Mouse (Mus musculus) embryonic facial prominence, embryonic 14.5 days (tissue): ENCODE data around the gene Atp6v0e2. TPM values are rescaled to one million over a fixed set of nuclear protein-coding genes. Genes with fewer than 3 reads are reported as not detected.

Source experiments
- ATAC-seq: fragments of 200-750 bp; cut with Nextera tagmentation; 2 replicates; pipeline ENCODE4 v1.8.0; 2017; ENCODE audit warnings: low read depth, moderate number of reproducible peaks, moderate TSS enrichment
- DNase-seq: peaks from one replicate; pipeline ENCODE4 v3.0.0-alpha.2; 2015; ENCODE audit warnings: low spot score
- H3K27ac ChIP-seq: fragments of 300-500 bp; sonication (generic); replicated peaks from 2 replicates; pipeline ENCODE4 v1.5.1; 2014; ENCODE audit warnings: low read depth, mild to moderate bottlenecking, low read length, moderate library complexity
- H3K27me3 ChIP-seq: fragments of 300-500 bp; sonication (generic); replicated peaks from 2 replicates; pipeline ENCODE4 v1.6.1; 2014; ENCODE audit warnings: low read length; ENCODE audit not compliant: control insufficient read depth, insufficient read depth
- H3K36me3 ChIP-seq: fragments of 300-500 bp; sonication (generic); 2 replicates; pipeline ENCODE4 v1.6.1; 2014; ENCODE audit warnings: low read length, mixed read lengths; ENCODE audit not compliant: control insufficient read depth, insufficient read depth
- H3K4me1 ChIP-seq: fragments of 300-500 bp; sonication (generic); 2 replicates; pipeline ENCODE4 v1.6.1; 2014; ENCODE audit warnings: antibody characterized with exemption, low read length; ENCODE audit not compliant: control insufficient read depth, insufficient read depth
- H3K4me2 ChIP-seq: fragments of 300-500 bp; sonication (generic); 2 replicates; pipeline ENCODE4 v1.6.1; 2014; ENCODE audit warnings: low read depth, mild to moderate bottlenecking, low read length, moderate library complexity, mixed read lengths
- H3K4me3 ChIP-seq: fragments of 300-500 bp; sonication (generic); 2 replicates; pipeline ENCODE4 v1.5.1; 2014; ENCODE audit warnings: low read depth, mild to moderate bottlenecking, low read length
- H3K9ac ChIP-seq: fragments of 300-500 bp; sonication (generic); 2 replicates; pipeline ENCODE4 v1.6.1; 2014; ENCODE audit warnings: low read depth, mild to moderate bottlenecking, low read length, moderate library complexity, mixed read lengths
- H3K9me3 ChIP-seq: fragments of 300-500 bp; sonication (generic); 2 replicates; pipeline ENCODE4 v1.6.1; 2016; ENCODE audit warnings: low read length; ENCODE audit not compliant: control insufficient read depth
- WGBS: fragments of 180-500 bp; shearing (Covaris S2); extraction: QIAGEN DNeasy Blood & Tissue Kit; methylation state at CpG from one replicate; pipeline ENCODE4 v1.1.7; 2014; 5-methylcytosine and 5-hydroxymethylcytosine counted together
- polyA plus RNA-seq: library from polyadenylated mRNA; unstranded; fragments of >200 nt; fragmentation: Nextera tagmentation; extraction: Ambion mirVana; gene quantifications from 2 replicates; pipeline ENCODE4 v1.2.1, GENCODE M21; 2014

The Atp6v0e2 gene
- 22.8 TPM in 2 replicates for polyA plus RNA-seq

DNA sequence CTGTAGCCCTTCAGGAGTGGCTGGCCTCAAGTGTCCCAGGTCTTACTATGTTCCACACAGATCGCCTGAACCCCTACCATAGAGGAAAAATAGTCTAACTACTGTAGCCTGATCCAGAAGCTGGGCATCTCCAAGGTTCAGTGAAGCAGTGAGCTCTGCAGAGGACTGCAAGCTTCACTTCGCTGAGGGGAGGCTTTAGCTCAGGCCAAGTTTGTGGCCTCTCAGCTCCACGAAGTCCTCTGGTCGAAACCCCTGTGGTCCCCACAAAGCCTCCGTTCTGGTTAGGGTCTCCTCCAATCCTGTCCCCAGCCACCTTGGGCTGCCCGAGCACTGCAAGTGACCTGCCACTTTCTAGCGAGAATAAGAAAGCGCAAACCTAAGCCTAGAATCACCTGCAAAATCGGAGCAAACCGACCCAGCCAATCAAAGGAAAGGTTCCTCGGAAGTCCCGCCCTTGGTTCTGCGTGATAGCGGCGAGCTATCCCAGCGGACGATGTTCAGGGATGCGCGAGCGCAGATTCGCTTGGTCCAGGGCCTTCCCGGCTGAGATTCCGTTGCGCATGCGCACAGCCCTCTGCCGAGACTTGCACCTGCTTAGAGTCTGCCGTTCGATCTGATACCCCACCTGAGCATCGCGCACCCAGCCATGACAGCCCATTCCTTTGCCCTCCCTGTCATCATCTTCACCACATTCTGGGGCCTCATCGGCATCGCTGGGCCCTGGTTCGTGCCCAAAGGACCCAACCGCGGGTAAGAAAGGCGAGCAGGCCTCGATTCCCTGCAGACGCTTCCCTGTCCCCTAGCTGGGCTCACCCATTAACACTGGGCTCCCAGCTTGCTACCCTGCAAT lies at the start of gene Atp6v0e2:
Gene Atp6v0e2 (plus strand): TSS at position 511 of the 850 bp plus-strand sequence.
- Histone ChIP-seq H3K4me2 (peak within 1 kb of the TSS; percentile 62), H3K9ac (peak within 1 kb of the TSS; percentile 59), H3K27me3 (no peaks in the 10 kb centered on the region), H3K36me3 (peaks cover 6% of the 10 kb centered on the region), H3K4me1 (peaks cover 11% of the 10 kb centered on the region; the same call in 1 of the 2 replicates), H3K9me3 (no peaks in the 10 kb centered on the region), H3K27ac (no peak within 1 kb of the TSS), H3K4me3 (peak within 1 kb of the TSS; percentile 37)
- ATAC-seq, result peak; percentile 95
- 6% methylated on average over 31 of the region's 38 CpGs for WGBS
- peak; percentile 96 for DNase-seq

- DNase-seq, result peak; percentile 48
- H3K27ac ChIP-seq, result peak overlapping the region; percentile 50
- peak overlapping the region; percentile 65 for H3K9ac ChIP-seq
- peak overlapping the region; percentile 39 for H3K4me3 ChIP-seq
- H3K27me3 ChIP-seq, result no peaks in the 10 kb centered on the region
- peak; percentile 64 for ATAC-seq
- no peaks in the 10 kb centered on the region for H3K9me3 ChIP-seq
- no peaks in the 10 kb centered on the region for H3K36me3 ChIP-seq
- peak overlapping the region; percentile 67 for H3K4me2 ChIP-seq
- H3K4me1 ChIP-seq, result peaks cover 13% of the 10 kb centered on the region
- 11% methylated on average over 16 of the region's 25 CpGs for WGBS
These were observed 49.4 kb upstream of the Atp6v0e2 start for GRCm38 (mm10) chr6:48487747-48488725.

DNA sequence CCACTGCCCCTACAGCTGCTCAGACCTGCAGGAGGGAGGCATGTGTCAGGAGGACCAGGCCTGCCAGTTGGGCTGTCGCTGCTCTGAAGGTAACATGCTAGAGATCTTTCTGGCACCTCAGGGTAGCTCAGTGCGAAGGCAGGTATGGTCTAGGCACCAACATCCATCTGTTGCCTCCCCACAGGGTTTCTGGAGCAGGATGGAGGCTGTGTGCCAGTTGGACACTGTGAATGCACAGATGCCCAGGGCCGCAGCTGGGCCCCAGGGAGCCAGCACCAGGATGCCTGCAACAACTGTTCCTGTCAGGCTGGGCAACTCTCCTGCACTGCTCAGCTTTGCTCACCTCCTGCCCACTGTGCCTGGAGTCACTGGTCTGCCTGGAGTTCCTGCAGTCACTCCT lies 47.7 kb upstream of the Atp6v0e2 start:
- no peak overlapping the region for H3K4me3 ChIP-seq
- H3K9ac ChIP-seq, result no peak overlapping the region; the same call in 1 of the 2 replicates

GRCm38 (mm10) chr6:48491361-48491760 lies 46.1 kb upstream of the Atp6v0e2 start:
- Histone ChIP-seq H3K4me1 (peaks cover 13% of the 10 kb centered on the region), H3K9me3 (no peaks in the 10 kb centered on the region), H3K27ac (no peak overlapping the region), H3K9ac (no peak overlapping the region), H3K4me3 (no peak overlapping the region), H3K4me2 (no peak overlapping the region), H3K36me3 (no peaks in the 10 kb centered on the region), H3K27me3 (no peaks in the 10 kb centered on the region)
- no peak for ATAC-seq
- WGBS, result 74% methylated on average over 7 of the region's 9 CpGs
- no peak for DNase-seq

More for the DNA sequence above, 47.7 kb upstream of the Atp6v0e2 start:
- Histone ChIP-seq H3K9me3 (no peaks in the 10 kb centered on the region), H3K27me3 (no peaks in the 10 kb centered on the region), H3K27ac (no peak overlapping the region), H3K36me3 (no peaks in the 10 kb centered on the region), H3K4me1 (peaks cover 13% of the 10 kb centered on the region), H3K4me2 (no peak overlapping the region)
- ATAC-seq (no peak), DNase-seq (no peak)
- WGBS, result 87% methylated on average over 3 of the region's 3 CpGs

DNA sequence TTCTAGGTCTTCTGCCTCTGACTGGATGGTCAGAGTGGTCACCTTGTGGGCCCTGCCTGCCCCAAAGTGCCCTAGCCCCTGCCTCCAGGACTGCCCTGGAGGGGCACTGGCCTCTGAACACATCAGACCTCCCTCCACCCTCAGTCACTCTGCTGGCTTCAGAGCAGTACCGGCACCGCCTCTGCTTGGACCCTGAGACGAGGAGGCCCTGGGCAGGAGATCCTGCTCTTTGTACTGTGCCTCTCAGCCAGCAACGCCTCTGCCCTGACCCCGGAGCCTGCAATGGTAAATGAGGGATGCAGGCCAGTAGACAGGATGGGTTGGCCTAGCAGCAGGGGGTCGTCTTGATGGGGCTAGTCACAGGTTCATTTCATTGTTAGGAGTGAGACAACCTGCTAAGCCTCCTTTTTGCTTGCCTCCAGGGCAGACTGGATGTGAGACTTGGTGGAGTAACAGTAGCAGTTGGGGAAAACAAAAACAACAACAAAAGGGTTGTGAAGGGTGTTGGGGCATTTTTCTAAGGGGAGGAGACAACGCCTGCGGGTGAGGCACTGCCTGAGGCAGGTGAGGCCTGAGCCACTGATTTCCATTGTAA lies 44.2 kb upstream of the Atp6v0e2 start:
- Histone ChIP-seq H3K27ac (no peak overlapping the region), H3K4me1 (peaks cover 6% of the 10 kb centered on the region; the same call in 1 of the 2 replicates), H3K36me3 (no peaks in the 10 kb centered on the region), H3K4me3 (no peak overlapping the region), H3K9ac (no peak overlapping the region), H3K4me2 (no peak overlapping the region), H3K9me3 (no peaks in the 10 kb centered on the region), H3K27me3 (no peaks in the 10 kb centered on the region)
- DNase-seq (no peak), ATAC-seq (no peak)
- 27% methylated on average over 8 of the region's 8 CpGs for WGBS

DNA sequence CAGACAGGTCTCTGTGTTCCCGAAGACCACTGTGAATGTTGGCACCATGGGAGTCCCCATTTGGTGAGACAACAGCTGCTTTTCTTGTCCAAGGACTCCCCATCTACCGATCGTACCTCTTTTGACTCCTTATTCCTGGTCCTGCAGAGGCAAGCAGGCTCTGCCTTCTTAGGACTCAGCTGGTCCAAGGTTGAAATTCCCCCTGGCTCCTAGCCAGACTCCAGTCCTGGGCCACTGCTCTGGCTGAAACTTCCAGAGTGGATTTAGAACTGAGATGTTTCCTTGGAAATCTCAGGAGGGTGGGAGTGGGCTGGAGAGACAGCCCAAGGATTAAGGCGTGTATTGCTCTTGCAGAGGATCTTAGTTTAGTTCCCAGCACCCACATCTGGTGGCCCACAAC lies 39.9 kb upstream of the Atp6v0e2 start:
- no peak overlapping the region for H3K4me2 ChIP-seq
- 91% methylated on average over 4 of the region's 4 CpGs for WGBS
- no peaks in the 10 kb centered on the region for H3K27me3 ChIP-seq
- no peak overlapping the region for H3K9ac ChIP-seq
- no peaks in the 10 kb centered on the region for H3K36me3 ChIP-seq
- no peaks in the 10 kb centered on the region for H3K4me1 ChIP-seq
- no peak overlapping the region for H3K4me3 ChIP-seq
- H3K27ac ChIP-seq, result no peak overlapping the region
- DNase-seq (no peak), ATAC-seq (no peak)
- no peaks in the 10 kb centered on the region for H3K9me3 ChIP-seq

DNA sequence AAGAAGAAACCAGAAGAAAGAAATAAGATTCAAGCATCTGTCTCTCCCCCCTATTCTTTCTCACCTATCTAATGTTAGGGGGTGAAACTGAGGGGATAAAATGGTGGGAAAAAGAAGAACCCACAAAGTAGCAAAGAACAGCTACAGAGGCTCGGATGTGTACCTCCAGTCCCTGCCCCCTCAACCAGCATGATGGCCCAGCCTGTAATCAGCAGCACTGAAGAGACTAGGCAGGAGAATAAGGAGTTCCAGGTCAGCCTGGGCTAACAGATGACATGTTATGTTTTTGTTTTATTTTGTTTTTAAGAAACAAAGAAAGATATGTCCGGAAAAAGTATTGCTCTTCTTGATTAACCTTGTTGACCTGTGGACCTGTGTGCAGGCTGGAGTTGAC lies 33.6 kb upstream of the Atp6v0e2 start:
- H3K4me3 ChIP-seq, result peak overlapping the region; percentile 76; the same call in 1 of the 2 replicates
- peak overlapping the region; percentile 91; the same call in 1 of the 2 replicates for H3K4me2 ChIP-seq
- DNase-seq (no peak), ATAC-seq (peak; percentile 54)
- H3K4me1 ChIP-seq, result peaks cover 11% of the 10 kb centered on the region
- 6% methylated on average over 2 of the region's 2 CpGs for WGBS
- no peaks in the 10 kb centered on the region for H3K9me3 ChIP-seq
- peak overlapping the region; percentile 81; the same call in 1 of the 2 replicates for H3K27ac ChIP-seq
- no peak overlapping the region for H3K9ac ChIP-seq
- H3K36me3 ChIP-seq, result no peaks in the 10 kb centered on the region
- H3K27me3 ChIP-seq, result no peaks in the 10 kb centered on the region

DNA sequence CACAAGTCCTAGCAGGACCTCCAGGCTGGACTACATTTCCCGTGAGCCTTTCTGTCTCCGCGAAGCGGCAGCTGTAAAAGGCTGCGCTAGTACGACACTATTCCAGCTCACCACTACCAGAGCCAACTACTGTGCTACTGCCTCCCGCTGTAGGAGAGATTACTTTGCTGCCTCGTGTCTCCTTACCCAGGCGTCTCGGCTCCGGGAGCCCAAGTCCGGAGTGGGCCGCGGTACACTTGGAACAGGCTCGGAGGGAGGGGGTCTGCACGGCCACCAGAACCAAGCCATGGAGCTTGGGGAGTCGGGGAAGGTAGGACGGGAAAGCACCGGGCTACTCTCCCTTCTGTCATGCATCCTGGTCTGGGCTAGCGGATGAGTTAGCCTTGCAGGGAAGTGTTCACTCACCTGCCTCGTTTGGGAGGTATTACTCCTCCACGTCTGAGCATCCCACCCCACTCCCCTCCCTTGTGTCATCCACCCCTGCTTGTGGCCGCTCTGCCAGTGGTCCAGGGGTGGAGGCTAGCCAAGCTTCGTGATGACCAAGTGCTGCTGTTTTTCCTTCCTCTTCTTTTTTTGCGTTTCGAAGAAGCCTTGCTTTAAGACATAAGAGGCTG lies 33.1 kb upstream of the Atp6v0e2 start:
- Histone ChIP-seq H3K9me3 (no peaks in the 10 kb centered on the region), H3K27me3 (no peaks in the 10 kb centered on the region), H3K9ac (peak overlapping the region; percentile 79), H3K4me1 (peaks cover 11% of the 10 kb centered on the region), H3K4me2 (peak overlapping the region; percentile 91), H3K4me3 (peak overlapping the region; percentile 76), H3K36me3 (no peaks in the 10 kb centered on the region), H3K27ac (peak overlapping the region; percentile 81)
- WGBS, result 1% methylated on average over 23 of the region's 26 CpGs
- peak; percentile 97 for ATAC-seq
- peak; percentile 95 for DNase-seq
